Mouse (Mus musculus): ENCODE measurements around the gene Cxcl14. TPM values are rescaled to one million over a fixed set of nuclear protein-coding genes. Genes with fewer than 3 reads are reported as not detected.

Gene Cxcl14
- total RNA-seq, 2 experiments from 2014 or later: 121 to 127 TPM

DNA sequence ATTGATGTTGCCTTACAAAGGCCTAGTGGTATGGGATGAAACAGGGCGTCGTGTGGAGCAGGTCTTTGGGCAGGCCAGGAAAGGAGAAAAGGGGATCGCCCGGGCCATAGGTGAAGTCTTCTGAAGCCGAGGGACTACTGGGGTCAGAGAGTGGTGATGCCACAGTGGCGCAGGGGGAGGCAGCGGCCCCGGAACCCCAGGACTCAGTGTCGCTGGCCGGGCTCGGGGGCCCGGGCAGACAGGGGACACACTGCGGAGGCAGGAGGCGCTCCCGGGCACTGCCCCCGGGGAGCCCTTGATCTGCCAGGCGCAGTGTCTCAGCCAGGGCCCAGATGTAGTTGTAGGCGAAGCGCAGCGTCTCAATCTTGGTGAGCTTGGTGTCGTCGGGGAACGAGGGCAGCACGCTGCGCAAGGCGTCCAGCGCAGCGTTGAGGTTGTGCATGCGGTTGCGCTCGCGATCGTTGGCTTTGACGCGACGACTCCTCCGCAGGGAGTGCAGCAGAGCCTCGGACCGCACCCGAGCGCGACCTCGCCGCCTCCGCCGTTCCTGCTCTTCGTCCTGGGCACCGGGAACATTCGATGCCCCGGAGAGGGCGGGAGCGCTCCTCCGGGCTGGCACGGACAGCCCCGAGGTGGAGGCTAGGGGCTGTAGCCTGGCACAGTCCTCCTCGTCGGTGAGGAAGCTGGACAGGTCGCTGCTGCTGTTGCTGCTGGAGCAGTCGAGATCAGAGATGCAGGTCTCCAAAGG, 45.0 kb downstream of the Cxcl14 start:
- DNase-seq: no peak

DNA sequence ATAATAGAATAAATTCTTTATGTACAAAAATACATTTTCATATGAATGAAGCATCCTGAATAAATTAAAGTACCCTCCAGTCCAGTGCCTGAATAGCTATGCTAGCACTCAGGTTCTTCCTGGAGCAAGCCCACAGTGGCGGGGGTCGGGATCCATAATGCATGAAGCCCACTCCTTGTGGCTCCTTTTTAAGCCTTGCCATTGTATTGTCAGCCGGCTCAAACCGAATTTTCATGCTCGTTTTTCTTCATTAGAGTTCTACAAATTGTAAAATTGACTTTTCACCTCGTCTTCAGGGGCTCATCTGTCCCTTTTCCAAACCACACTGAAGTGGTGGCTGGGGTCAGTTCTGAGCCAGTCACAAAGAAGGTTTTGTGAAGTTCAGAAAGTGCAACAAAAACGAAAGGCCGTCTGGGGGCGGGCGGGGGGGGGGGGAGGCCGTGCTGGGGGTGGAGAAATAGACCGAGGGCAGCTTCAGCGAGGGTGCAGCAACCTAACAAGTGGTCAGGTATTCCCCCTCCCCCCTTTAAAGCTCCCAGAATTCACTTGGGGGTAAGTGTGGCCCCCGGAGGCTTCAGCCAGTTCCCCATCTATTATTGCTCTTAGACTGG, 45.7 kb downstream of the Cxcl14 start:
- DNase-seq: no peak

DNA sequence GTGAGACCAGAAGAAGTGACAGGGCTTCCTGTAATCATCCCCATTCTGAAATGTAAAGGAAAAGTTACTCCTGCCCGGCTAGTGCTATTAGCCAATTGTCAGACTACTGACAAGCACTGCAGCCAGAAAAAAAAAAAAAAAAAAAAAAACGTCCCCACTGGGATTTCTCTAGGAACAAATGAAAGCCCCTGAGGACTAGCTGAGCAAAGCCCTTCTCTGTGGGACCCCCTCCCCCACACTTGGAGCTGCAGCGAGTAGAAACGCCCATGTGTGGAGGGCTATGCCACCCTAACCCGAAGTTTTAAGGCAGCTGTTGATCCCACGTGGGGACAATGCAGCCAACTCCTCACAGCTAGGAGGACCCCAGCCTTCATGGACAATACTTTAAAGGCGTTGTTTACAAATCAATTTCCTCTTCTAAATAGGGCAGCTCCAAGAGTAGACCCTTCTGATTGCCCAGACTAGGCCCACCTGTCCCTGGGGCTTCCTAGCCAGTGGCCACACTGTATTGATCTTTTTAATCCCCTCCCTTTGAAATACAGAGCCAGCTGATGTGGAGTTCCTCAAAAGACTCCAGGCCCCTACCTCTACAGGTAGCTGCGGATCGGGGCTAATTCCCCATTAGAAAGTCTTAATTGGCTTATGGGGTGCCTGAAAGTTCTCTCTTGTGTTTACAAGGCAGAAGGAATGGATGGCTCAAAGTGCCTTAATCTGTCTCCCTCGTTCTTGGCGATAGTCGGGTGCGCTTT, 46.6 kb downstream of the Cxcl14 start:
- DNase-seq: no peak

DNA sequence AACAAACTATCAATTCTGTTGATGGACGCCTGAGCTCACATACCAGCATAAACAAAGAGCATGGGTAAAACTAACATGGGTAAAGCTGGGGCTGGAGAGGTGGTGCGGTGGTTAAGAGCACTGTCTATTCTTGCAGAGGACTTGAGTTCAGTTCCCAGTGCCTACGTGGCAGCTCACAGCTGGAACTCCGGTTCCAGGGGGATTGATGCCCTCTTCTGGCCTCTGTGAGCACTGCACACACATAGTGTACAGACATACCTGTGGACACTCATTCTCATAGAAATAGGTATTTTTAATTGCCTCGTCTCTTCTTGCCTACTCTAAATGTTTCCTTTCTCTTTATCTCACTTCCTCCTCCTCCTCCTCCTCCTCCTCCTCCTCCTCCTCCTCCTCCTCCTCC, 53.2 kb downstream of the Cxcl14 start:
- DNase-seq: no peak

DNA sequence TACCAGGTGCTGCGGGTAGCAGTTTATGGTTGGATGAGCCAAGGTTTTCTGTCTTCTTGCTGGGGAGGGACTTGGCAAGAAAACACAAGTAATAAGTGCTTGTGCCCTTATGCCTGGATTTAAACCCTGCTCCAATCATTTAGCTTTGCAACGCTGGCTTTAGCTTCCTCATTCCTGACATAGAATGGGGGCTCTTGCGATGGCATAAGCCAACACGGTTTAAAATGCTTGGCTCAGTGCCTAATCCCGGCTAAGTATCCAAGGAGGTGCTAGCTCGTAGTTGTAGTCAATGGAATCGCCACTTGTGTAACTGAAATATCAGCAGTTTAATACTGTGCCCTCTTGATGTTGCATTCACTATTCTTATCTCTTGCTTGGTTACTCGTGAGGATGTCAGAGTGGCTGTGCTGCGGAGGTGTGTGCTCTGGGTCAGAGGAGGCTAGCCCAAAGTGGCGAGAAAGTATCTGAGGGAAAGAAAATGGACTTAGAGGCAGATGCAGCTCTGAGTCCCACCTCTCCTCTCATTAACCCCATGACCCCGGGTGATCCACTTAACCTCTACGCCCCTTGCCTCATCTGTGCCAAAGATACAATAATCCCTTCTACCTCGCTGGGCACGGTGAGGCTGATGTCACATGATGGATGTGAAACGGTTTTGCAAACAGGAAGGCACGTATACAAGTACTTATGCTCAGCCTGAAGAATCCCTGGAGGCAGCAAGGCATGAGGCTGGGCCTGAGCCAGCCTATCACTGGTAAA, 56.2 kb downstream of the Cxcl14 start:
- no peak for DNase-seq

Other genes starting within 250 kb of the Cxcl14 start
- 100 to 1,000 TPM; 120 to 128 TPM for gene H2afy, start 160.2 kb downstream of the Cxcl14 start, total RNA-seq (2021)
- 1 to 10 TPM; 1.6 TPM for gene Tifab, start 117.7 kb downstream of the Cxcl14 start, total RNA-seq (2021)
- gene Neurog1, start 44.4 kb downstream of the Cxcl14 start, total RNA-seq (2021): under 1 TPM; 0.23 to 0.27 TPM
- not detected for gene Gm3045, start 130.0 kb upstream of the Cxcl14 start, total RNA-seq (2021)
- gene Slc25a48, start 141.8 kb upstream of the Cxcl14 start, total RNA-seq (2021): under 1 TPM in 1 of 2 experiments, not detected in 1; 0.10 TPM
- not detected for gene Il9, start 185.7 kb upstream of the Cxcl14 start, total RNA-seq (2021)
- 1 to 10 TPM; 5.1 to 6.1 TPM for gene Fbxl21, start 225.9 kb upstream of the Cxcl14 start, total RNA-seq (2021)